Mouse (Mus musculus) central nervous system, embryonic 14 days (tissue): ENCODE measurements around the gene Olfr332. TPM values are rescaled to one million over a fixed set of nuclear protein-coding genes. Genes with fewer than 3 reads are reported as not detected.

Experiments
- polyA plus RNA-seq: library from polyadenylated mRNA; depleted of rRNA; stranded (reverse); fragments of >200 nt; gene quantifications from 2 replicates; pipeline ENCODE4 v1.2.3, GENCODE M21; 2012; rRNA removed

Gene Olfr332
- not detected in 2 replicates for polyA plus RNA-seq

GRCm38 (mm10) chr11:58492455-58492854, at the start of gene Olfr332:
Olfr332 (minus strand) TSS chr11:58492555.

GRCm38 (mm10) chr11:58534736-58535135, 42.4 kb upstream of the Olfr332 start, which contains the start of gene Olfr330:
Olfr330 (minus strand) TSS chr11:58534836.

GRCm38 (mm10) chr11:58502472-58502871, 10.1 kb upstream of the Olfr332 start, which contains the start of gene Olfr331:
Olfr331 (minus strand) TSS chr11:58502572.

GRCm38 (mm10) chr11:58462170-58462569, 30.2 kb downstream of the Olfr332 start, which contains the start of gene Olfr30:
Olfr30 (minus strand) TSS chr11:58462270.

GRCm38 (mm10) chr11:58452759-58453158, 39.6 kb downstream of the Olfr332 start, which contains the start of gene Lypd9:
Lypd9 (minus strand) TSS chr11:58452923.

Other genes with a start within 250 kb of the Olfr332 start
- gene 4930438A08Rik, start 217.8 kb downstream of the Olfr332 start, polyA plus RNA-seq, result 0.04 and 0.05 TPM in 2 replicates
- 62.8 and 69.6 TPM in 2 replicates for gene Zfp692, start 185.5 kb downstream of the Olfr332 start, polyA plus RNA-seq
- 35.2 and 38.3 TPM in 2 replicates for gene Zfp672, start 162.2 kb downstream of the Olfr332 start, polyA plus RNA-seq
- 38.0 and 39.2 TPM in 2 replicates for gene Sh3bp5l, start 161.8 kb downstream of the Olfr332 start, polyA plus RNA-seq
- gene Lypd8, start 113.5 kb downstream of the Olfr332 start, polyA plus RNA-seq, result 0.11 and 0.13 TPM in 2 replicates
- not detected in 2 replicates for gene 1810065E05Rik, start 71.4 kb downstream of the Olfr332 start, polyA plus RNA-seq
- gene Gm12253, start 60.0 kb downstream of the Olfr332 start, polyA plus RNA-seq, result not detected in 2 replicates
- gene Lypd9, start 39.6 kb downstream of the Olfr332 start, polyA plus RNA-seq, result not detected in 2 replicates
- gene Olfr30, start 30.3 kb downstream of the Olfr332 start, polyA plus RNA-seq, result not detected in 2 replicates
- gene Olfr331, start 10.0 kb upstream of the Olfr332 start, polyA plus RNA-seq, result not detected in 2 replicates
- not detected in 2 replicates for gene Olfr330, start 42.3 kb upstream of the Olfr332 start, polyA plus RNA-seq
- not detected in 2 replicates for gene Olfr329-ps, start 53.9 kb upstream of the Olfr332 start, polyA plus RNA-seq
- 0.02 and 0.03 TPM in 2 replicates for gene Olfr328, start 63.1 kb upstream of the Olfr332 start, polyA plus RNA-seq
- 0.06 and 0.08 TPM in 2 replicates for gene Olfr224, start 78.0 kb upstream of the Olfr332 start, polyA plus RNA-seq
- gene Olfr325, start 85.2 kb upstream of the Olfr332 start, polyA plus RNA-seq, result not detected in 2 replicates
- 0.03 and 0.05 TPM in 2 replicates for gene Olfr324, start 102.6 kb upstream of the Olfr332 start, polyA plus RNA-seq
- not detected in 2 replicates for gene 2210407C18Rik, start 123.5 kb upstream of the Olfr332 start, polyA plus RNA-seq
- not detected in 2 replicates for gene Olfr323, start 137.9 kb upstream of the Olfr332 start, polyA plus RNA-seq
- gene Trim58, start 147.9 kb upstream of the Olfr332 start, polyA plus RNA-seq, result 0.11 TPM in 1 of 2 replicates, not detected in the other
- gene Olfr322, start 166.2 kb upstream of the Olfr332 start, polyA plus RNA-seq, result 0.01 TPM in 1 of 2 replicates, not detected in the other
- not detected in 2 replicates for gene Olfr320, start 188.5 kb upstream of the Olfr332 start, polyA plus RNA-seq
- gene Olfr319, start 206.6 kb upstream of the Olfr332 start, polyA plus RNA-seq, result not detected in 2 replicates
- gene Olfr318, start 231.5 kb upstream of the Olfr332 start, polyA plus RNA-seq, result not detected in 2 replicates
- 0.16 and 0.28 TPM in 2 replicates for gene Olfr317, start 246.7 kb upstream of the Olfr332 start, polyA plus RNA-seq